Mouse (Mus musculus): ENCODE results near the gene Ushbp1. TPM values are rescaled to one million over a fixed set of nuclear protein-coding genes. Genes with fewer than 3 reads are reported as not detected.

Gene Ushbp1
- polyA plus RNA-seq, 1 experiment: 7.8 TPM

DNA sequence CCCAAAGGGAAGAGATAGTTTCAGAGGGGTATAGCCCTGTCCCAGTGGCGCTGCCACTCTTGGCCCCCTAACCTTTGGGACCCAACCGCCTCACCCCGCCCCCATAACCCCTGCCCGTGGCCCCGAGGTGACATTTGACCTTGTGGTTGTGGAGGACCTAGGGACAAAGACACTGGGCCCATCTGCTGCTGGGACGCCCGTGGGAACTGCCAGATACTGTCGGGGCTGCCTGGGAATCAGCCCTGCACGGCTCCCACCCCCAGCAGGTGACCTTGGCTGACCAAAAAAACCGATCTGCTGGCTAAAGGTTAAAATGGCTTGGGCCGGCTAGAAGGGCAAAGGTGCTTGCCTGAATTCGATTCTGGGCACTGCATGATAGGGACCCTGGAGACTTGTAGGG is 12.2 kb downstream of the Ushbp1 start:
- Histone ChIP-seq H3K4me1 (ENCODE audit: control insufficient read depth, insufficient read depth, insufficient read length, low read length) (peaks cover 27% of the 10 kb centered on the region), H3K4me3 (ENCODE audit: low read depth, low read length) (no peak overlapping the region), H3K36me3 (ENCODE audit: control insufficient read depth, insufficient read depth, low read length) (no peaks in the 10 kb centered on the region), H3K27me3 (ENCODE audit: control insufficient read depth, insufficient read depth, low read length) (no peaks in the 10 kb centered on the region), H3K27ac (ENCODE audit: insufficient read depth, low read depth, low read length) (peak overlapping the region; percentile 95)
- TF ChIP-seq CTCF (IDR thresholded peaks at IDR 0.05; ENCODE audit: extremely low read depth, insufficient read length, insufficient replicate concordance, low read depth, low read length): no peak
- no peak for TF ChIP-seq POLR2A (IDR thresholded peaks at IDR 0.05; ENCODE audit: low read depth, low read length)
- WGBS: 31% methylated on average over 12 of the region's 12 CpGs

DNA sequence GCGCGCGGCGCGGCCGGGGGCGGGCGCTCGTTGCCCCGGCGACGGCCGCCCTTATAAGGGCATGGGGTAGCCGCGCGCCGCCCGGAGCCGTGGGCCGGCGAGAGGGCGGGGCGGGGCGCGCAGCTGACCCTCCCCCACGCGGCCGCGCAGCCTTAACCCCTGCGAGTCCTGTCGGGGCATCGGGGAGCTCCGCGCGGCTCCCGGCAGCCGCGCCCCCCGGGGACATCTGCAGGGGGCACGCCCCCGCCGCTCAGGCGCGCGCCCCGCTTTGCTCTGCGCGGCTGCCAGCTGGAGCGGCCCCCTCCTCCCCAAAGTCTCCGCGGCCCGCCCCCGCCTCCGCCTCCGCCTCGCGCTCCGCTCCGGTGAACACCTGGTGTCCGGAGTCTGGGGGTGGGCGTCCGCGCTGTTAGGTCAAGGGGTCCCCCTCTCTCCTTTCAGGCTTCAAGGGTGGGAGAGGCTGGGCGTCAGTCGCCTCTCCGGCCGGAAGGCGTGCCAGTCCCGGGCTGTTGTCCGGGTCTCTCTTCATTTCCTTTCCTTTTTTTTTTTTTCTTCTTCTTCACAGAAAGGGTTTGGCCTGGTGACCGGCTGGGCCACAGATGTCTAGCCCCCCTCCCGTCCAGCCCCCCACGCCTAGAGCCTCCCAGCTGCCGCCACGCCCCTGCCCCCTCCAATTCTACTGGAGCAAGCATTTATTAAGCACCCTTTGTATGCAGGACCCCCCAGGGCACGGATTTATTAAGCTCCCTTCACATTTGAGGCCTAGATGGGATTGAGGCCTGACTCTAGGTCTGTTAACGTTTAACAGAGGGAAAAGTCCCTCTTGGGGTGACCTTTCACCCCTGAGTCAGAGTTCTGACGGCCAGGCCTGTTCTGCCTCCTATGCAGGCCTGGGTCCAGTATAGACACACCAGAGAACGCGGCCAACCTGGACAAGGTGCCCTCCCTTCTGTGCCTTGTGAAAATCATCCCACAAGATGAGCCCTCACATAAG is 13.3 kb downstream of the Ushbp1 start:
- Histone ChIP-seq H3K36me3 (ENCODE audit: control insufficient read depth, insufficient read depth, low read length) (peaks cover 7% of the 10 kb centered on the region), H3K4me1 (ENCODE audit: control insufficient read depth, insufficient read depth, insufficient read length, low read length) (peaks cover 28% of the 10 kb centered on the region), H3K27ac (ENCODE audit: insufficient read depth, low read depth, low read length) (peak overlapping the region; percentile 95), H3K4me3 (ENCODE audit: low read depth, low read length) (peak overlapping the region; percentile 72), H3K27me3 (ENCODE audit: control insufficient read depth, insufficient read depth, low read length) (no peaks in the 10 kb centered on the region)
- peak; percentile 77; the same call in 1 of the 2 replicates for TF ChIP-seq POLR2A (IDR thresholded peaks at IDR 0.05; ENCODE audit: low read depth, low read length)
- TF ChIP-seq CTCF (IDR thresholded peaks at IDR 0.05; ENCODE audit: extremely low read depth, insufficient read length, insufficient replicate concordance, low read depth, low read length): no peak
- whole genome bisulfite sequencing: 3% methylated on average over 75 of the region's 80 CpGs

DNA sequence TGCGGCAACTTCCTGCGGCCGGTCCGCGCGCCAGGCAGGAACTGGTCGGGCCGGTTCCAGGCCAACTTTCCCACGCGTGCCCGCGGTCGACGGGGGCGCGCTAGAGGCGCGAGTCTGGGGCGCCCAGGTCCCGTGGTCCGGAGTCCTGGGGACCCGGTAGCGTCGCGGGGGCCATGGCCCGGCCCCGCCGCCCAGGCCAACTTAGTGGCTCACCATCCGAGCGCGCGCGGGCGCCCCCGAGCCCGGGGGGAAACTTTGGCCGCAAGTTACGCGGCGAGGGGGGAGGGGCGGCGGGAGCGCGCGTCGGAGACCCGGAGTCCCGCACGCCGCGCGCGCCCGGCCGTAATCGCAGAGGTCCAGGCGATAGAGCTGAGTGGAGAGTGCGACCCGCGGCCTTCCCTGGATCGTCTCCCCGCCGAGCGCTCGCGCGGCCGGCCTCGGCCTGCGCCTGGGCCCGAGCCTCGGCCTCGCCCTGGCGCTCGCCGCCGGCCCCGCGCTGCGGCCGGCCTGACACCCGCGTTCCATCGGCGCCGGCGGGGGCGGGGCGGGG is 14.1 kb downstream of the Ushbp1 start, which contains the start of gene Nr2f6:
Gene Nr2f6 (minus strand): TSS at position 540 of the 550 bp plus-strand sequence.
- H3K36me3 ChIP-seq (ENCODE audit: control insufficient read depth, insufficient read depth, low read length): peaks cover 7% of the 10 kb centered on the region
- H3K4me3 ChIP-seq (ENCODE audit: low read depth, low read length): peak within 1 kb of the TSS; percentile 97
- peaks cover 33% of the 10 kb centered on the region for H3K4me1 ChIP-seq (ENCODE audit: control insufficient read depth, insufficient read depth, insufficient read length, low read length)
- TF ChIP-seq POLR2A (IDR thresholded peaks at IDR 0.05; ENCODE audit: low read depth, low read length) (no peak; the same call in 1 of the 2 replicates), CTCF (IDR thresholded peaks at IDR 0.05; ENCODE audit: extremely low read depth, insufficient read length, insufficient replicate concordance, low read depth, low read length) (no peak)
- H3K27ac ChIP-seq (ENCODE audit: insufficient read depth, low read depth, low read length): peak within 1 kb of the TSS; percentile 95
- WGBS: under 1% methylated on average over 89 of the region's 89 CpGs
- no peaks in the 10 kb centered on the region for H3K27me3 ChIP-seq (ENCODE audit: control insufficient read depth, insufficient read depth, low read length)

DNA sequence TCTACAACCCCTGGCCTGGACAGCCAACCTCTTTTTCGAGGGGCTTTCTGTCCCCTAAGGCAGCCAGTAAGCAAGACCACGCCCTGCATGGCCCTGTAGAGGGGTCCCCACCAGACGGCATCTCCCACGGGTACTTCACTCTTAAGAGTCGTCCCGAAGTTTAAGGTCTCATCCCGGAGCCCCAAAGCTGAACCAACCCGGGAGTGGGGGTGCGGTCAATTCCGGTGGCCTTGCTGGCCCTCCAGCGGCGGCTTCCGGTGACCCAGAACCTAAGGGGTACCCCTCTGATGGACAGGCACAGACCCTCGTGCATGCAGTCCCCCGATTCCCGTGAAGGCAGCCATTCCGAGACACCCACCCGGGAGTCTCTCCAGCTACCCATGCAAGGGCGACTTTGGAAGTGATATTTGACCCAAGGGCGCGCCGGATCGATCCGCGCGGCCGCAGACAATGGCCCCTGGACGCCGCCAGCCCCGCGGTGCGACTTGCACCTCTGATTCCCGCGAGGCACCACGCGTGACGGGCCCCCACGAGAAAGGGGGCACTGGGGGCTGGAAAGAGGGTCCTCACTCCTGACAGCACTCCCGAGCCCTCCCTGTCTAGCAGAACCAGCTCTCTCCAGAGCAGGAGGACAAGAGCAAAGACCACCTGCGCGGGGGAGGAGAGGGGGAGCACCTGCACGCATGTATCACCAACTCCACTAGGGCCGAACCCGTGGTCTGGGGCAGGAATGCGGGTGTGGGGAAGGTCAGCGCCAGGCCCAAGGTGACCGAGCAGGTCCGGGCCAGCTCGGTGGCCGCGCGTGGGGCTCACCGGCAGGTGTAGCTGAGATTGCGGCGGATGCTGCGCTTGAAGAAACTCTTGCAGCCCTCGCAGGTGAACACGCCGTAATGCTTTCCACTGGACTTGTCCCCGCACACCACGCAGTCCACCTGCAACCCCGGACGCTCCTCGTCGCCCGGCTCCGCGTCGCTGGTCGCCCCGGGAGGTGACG is 15.1 kb downstream of the Ushbp1 start:
- peaks cover 7% of the 10 kb centered on the region for H3K36me3 ChIP-seq (ENCODE audit: control insufficient read depth, insufficient read depth, low read length)
- H3K27ac ChIP-seq (ENCODE audit: insufficient read depth, low read depth, low read length): peak overlapping the region; percentile 83
- WGBS: 2% methylated on average over 72 of the region's 72 CpGs
- H3K4me1 ChIP-seq (ENCODE audit: control insufficient read depth, insufficient read depth, insufficient read length, low read length): peaks cover 41% of the 10 kb centered on the region
- H3K27me3 ChIP-seq (ENCODE audit: control insufficient read depth, insufficient read depth, low read length): no peaks in the 10 kb centered on the region
- TF ChIP-seq POLR2A (IDR thresholded peaks at IDR 0.05; ENCODE audit: low read depth, low read length) (0 out of 2 replicates have a peak, but pooled peaks have one; percentile 8), CTCF (IDR thresholded peaks at IDR 0.05; ENCODE audit: extremely low read depth, insufficient read length, insufficient replicate concordance, low read depth, low read length) (no peak)
- peak overlapping the region; percentile 97 for H3K4me3 ChIP-seq (ENCODE audit: low read depth, low read length)

DNA sequence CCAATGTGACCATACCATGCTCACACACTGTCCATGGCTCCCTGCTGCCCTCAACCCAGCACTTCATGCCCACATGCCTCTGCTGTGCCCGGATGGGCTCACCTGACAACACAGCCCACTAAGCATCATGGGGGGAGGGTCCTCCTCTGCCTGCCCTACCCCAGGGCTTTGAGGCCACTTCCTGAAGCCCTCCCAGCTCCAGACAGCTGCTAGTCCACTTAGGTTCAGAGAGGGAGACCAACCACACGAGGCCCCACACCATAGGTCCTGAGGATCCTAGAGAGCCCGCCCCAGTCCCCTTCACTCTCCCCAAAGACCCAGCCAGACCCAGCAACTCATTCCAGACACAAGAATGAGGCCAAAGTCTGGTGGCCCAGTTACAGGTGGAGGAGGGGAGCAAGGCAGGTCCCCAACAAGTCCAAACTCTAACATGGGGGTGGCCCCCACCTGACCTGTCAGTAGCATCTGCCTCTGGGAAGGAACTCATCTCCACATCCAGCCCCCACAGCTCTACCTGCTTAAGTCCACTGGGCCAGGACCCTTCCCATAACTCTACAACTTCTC is 16.0 kb downstream of the Ushbp1 start:
- Histone ChIP-seq H3K36me3 (ENCODE audit: control insufficient read depth, insufficient read depth, low read length) (peaks cover 15% of the 10 kb centered on the region), H3K4me1 (ENCODE audit: control insufficient read depth, insufficient read depth, insufficient read length, low read length) (peaks cover 49% of the 10 kb centered on the region), H3K27me3 (ENCODE audit: control insufficient read depth, insufficient read depth, low read length) (no peaks in the 10 kb centered on the region), H3K27ac (ENCODE audit: insufficient read depth, low read depth, low read length) (peak overlapping the region; percentile 83), H3K4me3 (ENCODE audit: low read depth, low read length) (peak overlapping the region; percentile 97)
- WGBS: 31% methylated on average over 3 of the region's 3 CpGs
- TF ChIP-seq POLR2A (IDR thresholded peaks at IDR 0.05; ENCODE audit: low read depth, low read length) (no peak), CTCF (IDR thresholded peaks at IDR 0.05; ENCODE audit: extremely low read depth, insufficient read length, insufficient replicate concordance, low read depth, low read length) (no peak)

DNA sequence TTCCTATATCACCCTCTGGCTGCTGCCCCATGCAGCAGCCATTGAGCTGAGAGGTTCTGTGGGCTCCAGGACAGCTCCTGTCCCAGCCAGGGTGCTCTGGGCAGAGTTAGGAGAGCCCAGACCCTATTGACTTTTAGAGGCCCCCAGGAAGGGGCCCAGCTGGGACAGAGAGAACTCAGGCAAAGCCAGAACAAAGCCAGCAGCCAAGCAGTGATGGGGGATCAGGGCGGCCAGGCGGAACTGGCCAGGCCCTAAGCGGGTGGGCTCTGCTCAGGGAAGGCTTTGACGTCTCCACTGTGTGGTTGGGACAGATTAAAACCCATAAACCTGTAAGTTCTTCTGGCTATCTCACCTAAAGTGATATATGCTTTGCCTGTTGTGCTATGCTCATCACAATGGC is 16.6 kb downstream of the Ushbp1 start:
- WGBS: 80% methylated on average over 4 of the region's 4 CpGs
- H3K36me3 ChIP-seq (ENCODE audit: control insufficient read depth, insufficient read depth, low read length): peaks cover 20% of the 10 kb centered on the region
- TF ChIP-seq POLR2A (IDR thresholded peaks at IDR 0.05; ENCODE audit: low read depth, low read length) (no peak), CTCF (IDR thresholded peaks at IDR 0.05; ENCODE audit: extremely low read depth, insufficient read length, insufficient replicate concordance, low read depth, low read length) (no peak)
- H3K4me1 ChIP-seq (ENCODE audit: control insufficient read depth, insufficient read depth, insufficient read length, low read length): peaks cover 49% of the 10 kb centered on the region
- H3K4me3 ChIP-seq (ENCODE audit: low read depth, low read length): no peak overlapping the region
- no peak overlapping the region for H3K27ac ChIP-seq (ENCODE audit: insufficient read depth, low read depth, low read length)
- no peaks in the 10 kb centered on the region for H3K27me3 ChIP-seq (ENCODE audit: control insufficient read depth, insufficient read depth, low read length)
